Mouse (Mus musculus) liver, embryonic 14.5 days (tissue): ENCODE data around the gene Dusp8. TPM values are rescaled to one million over a fixed set of nuclear protein-coding genes. Genes with fewer than 3 reads are reported as not detected.
A peak's percentile ranks its signal among the peaks of the same experiment; 100 is the strongest.

Source experiments
- ATAC-seq: fragments of 200-750 bp; cut with Nextera tagmentation; 2 replicates; pipeline ENCODE4 v1.8.0; 2017; ENCODE audit warnings: moderate number of reproducible peaks, mild to moderate bottlenecking, moderate library complexity; ENCODE audit not compliant: insufficient read depth
- DNase-seq, 3 experiments: peaks; one replicate each; pipeline ENCODE4 v3.0.0-alpha.2; 2012 to 2013; ENCODE audit warnings: low read depth in 3 of 3, low spot score in 3 of 3
- H3K27ac ChIP-seq: fragments of 300-500 bp; sonication (generic); 2 replicates; pipeline ENCODE4 v1.5.1; 2014; ENCODE audit warnings: moderate library complexity, mild to moderate bottlenecking, control low read depth, inconsistent platforms
- H3K27me3 ChIP-seq: fragments of 300-500 bp; sonication (generic); 2 replicates; pipeline ENCODE4 v1.6.1; 2014; ENCODE audit warnings: mild to moderate bottlenecking, low read length, moderate library complexity; ENCODE audit not compliant: control insufficient read depth, insufficient read depth
- H3K36me3 ChIP-seq: fragments of 300-500 bp; sonication (generic); replicated peaks from 2 replicates; pipeline ENCODE4 v1.6.1; 2014; ENCODE audit warnings: low read depth; ENCODE audit not compliant: control insufficient read depth, insufficient read depth
- H3K4me1 ChIP-seq, 2 experiments: fragments of 200-500 bp in 1 of 2; fragments of 300-500 bp in 1 of 2; sonication (generic) in 1 of 2; replicated peaks; 2 replicates each; pipeline ENCODE4 v1.6.1; 2012 to 2014; ENCODE audit warnings: antibody characterized with exemption in 1 of 2, inconsistent platforms in 1 of 2, low read length in 1 of 2; ENCODE audit not compliant: control insufficient read depth in 2 of 2, insufficient read depth in 2 of 2
- H3K4me2 ChIP-seq: fragments of 300-500 bp; sonication (generic); 2 replicates; pipeline ENCODE4 v1.6.1; 2014; ENCODE audit warnings: low read depth, mild to moderate bottlenecking, control low read depth, moderate library complexity
- H3K4me3 ChIP-seq, 2 experiments: fragments of 200-500 bp in 1 of 2; fragments of 300-500 bp in 1 of 2; sonication (generic) in 1 of 2; 2 replicates each; pipeline ENCODE4 v1.5.1; 2012 to 2014; ENCODE audit warnings: low read depth in 2 of 2, low read length in 2 of 2, mild to moderate bottlenecking in 2 of 2, control low read depth in 1 of 2, inconsistent platforms in 1 of 2, moderate library complexity in 1 of 2; ENCODE audit not compliant: insufficient read depth in 1 of 2
- H3K9ac ChIP-seq: fragments of 300-500 bp; sonication (generic); replicated peaks from 2 replicates; pipeline ENCODE4 v1.6.1; 2014; ENCODE audit warnings: mild to moderate bottlenecking, control low read depth, moderate library complexity
- H3K9me3 ChIP-seq: fragments of 300-500 bp; sonication (generic); 2 replicates; pipeline ENCODE4 v1.6.1; 2016; ENCODE audit warnings: low read length, mixed read lengths; ENCODE audit not compliant: control insufficient read depth
- CTCF ChIP-seq: IDR thresholded peaks from 2 replicates; pipeline ENCODE4 v1.5.1; 2016; ENCODE audit warnings: antibody characterized with exemption, low read depth, control low read depth
- EP300 ChIP-seq: IDR thresholded peaks from 2 replicates; pipeline ENCODE4 v1.6.1; 2016; ENCODE audit warnings: antibody characterized with exemption, low read depth
- WGBS: fragments of 180-500 bp; shearing (Covaris S2); extraction: QIAGEN DNeasy Blood & Tissue Kit; methylation state at CpG from one replicate; pipeline ENCODE4 v1.1.7; 2014; ENCODE audit not compliant: insufficient replicate concordance; 5-methylcytosine and 5-hydroxymethylcytosine counted together
- polyA plus RNA-seq, 2 experiments: library from polyadenylated mRNA; depleted of rRNA in 1 of 2; stranded (reverse) in 1 of 2; unstranded in 1 of 2; fragments of >200 nt; fragmentation: Nextera tagmentation in 1 of 2; extraction: Ambion mirVana in 1 of 2; gene quantifications; 2 replicates each; pipeline versions ENCODE4 v1.2.1 to v1.2.3; 2012 to 2014

Gene Dusp8
- polyA plus RNA-seq, 2 experiments = 2.5 to 3.8 TPM

DNA sequence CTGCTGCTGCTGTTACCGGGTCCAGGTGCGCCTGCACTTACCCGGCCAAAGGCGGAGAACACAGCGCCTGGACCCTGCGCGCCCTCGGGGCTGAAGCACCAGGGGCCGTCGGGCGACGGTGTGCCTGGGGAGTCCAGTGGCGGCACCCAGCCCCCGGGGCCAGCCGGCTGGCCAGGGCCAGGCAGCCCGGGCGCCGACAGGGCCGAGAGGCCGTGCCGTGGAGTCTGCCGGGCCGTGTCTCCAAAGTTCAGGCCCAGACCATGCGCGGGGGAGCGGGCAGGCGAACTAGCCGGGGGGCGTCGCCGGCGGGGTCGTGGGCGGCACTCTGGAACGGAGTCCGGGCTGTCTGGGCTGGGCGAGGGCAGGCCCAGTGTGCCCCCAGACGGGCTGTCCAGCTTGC lies 13.5 kb downstream of the Dusp8 start:
- TF ChIP-seq EP300 (no peak), CTCF (no peak)
- Histone ChIP-seq H3K9me3 (no peaks in the 10 kb centered on the region), H3K36me3 (peaks cover 27% of the 10 kb centered on the region), H3K27ac (no peak overlapping the region), H3K9ac (no peak overlapping the region), H3K4me1 (peaks cover 22 to 26% of the 10 kb centered on the region in 2 experiments), H3K4me2 (no peak overlapping the region), H3K4me3 (no peak overlapping the region), H3K27me3 (peaks cover 56% of the 10 kb centered on the region)
- WGBS = 9% methylated on average over 38 of the region's 38 CpGs
- DNase-seq = no peak
- ATAC-seq = no peak

DNA sequence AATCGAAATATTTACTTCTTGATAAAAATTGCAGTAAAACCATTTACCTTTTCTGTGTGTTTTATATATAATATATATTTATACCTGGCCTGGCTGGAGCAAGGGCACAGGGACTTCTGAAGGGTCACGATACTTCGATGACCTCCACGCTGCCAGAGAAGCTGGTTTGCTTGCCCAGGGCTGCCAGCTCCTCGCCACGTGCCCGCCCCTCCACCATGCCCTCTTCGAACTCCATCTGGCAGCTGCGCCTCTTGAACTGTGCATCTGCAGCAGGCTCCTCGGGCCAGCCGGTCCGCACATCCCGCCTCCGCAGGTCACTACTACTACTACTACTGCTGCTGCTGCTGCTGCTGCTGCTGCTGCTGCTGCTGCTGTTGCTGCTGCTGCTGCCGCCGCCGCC lies 13.9 kb downstream of the Dusp8 start:
- 33% methylated on average over 17 of the region's 17 CpGs for WGBS
- DNase-seq = no peak
- no peak overlapping the region for H3K4me2 ChIP-seq

GRCm38 (mm10) chr7:142080876-142081275 lies 14.8 kb downstream of the Dusp8 start:
- H3K36me3 ChIP-seq = peaks cover 27% of the 10 kb centered on the region
- H3K4me3 ChIP-seq = no peak overlapping the region
- TF ChIP-seq EP300 (no peak), CTCF (no peak)
- H3K27me3 ChIP-seq = peaks cover 56% of the 10 kb centered on the region
- no peaks in the 10 kb centered on the region for H3K9me3 ChIP-seq
- WGBS = 41% methylated on average over 2 of the region's 2 CpGs
- ATAC-seq (no peak), DNase-seq (no peak)
- H3K27ac ChIP-seq = no peak overlapping the region
- H3K4me1 ChIP-seq = peaks cover 11 to 15% of the 10 kb centered on the region in 2 experiments
- no peak overlapping the region for H3K4me2 ChIP-seq
- H3K9ac ChIP-seq = no peak overlapping the region

More for the DNA sequence above, 13.9 kb downstream of the Dusp8 start:
- no peak overlapping the region for H3K9ac ChIP-seq
- no peaks in the 10 kb centered on the region for H3K9me3 ChIP-seq
- H3K4me1 ChIP-seq = peaks cover 20 to 24% of the 10 kb centered on the region in 2 experiments
- no peak overlapping the region for H3K27ac ChIP-seq
- H3K4me3 ChIP-seq = no peak overlapping the region
- TF ChIP-seq CTCF = no peak
- no peak for TF ChIP-seq EP300
- peaks cover 27% of the 10 kb centered on the region for H3K36me3 ChIP-seq
- H3K27me3 ChIP-seq = peaks cover 56% of the 10 kb centered on the region
- ATAC-seq = no peak

DNA sequence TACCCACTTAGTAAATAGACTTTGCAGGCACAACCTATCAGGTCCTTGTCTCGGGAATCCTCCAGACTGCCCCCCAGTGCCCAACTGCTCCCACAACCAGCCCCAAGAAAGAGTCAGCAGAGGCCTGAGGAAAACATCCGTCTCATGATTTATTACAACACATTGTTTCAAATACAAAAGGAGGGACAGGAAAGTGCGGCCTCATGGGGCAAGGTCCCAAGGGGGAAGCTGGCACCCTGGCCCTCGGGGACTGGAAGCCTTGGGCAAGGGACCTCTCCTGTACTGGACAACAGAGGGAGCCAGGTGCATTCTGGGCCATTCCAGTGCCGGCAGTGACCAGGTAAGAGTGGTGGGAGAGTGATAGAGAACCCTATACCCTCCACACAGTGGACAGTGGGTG lies 16.3 kb downstream of the Dusp8 start:
- ATAC-seq = no peak
- H3K27me3 ChIP-seq = peaks cover 67% of the 10 kb centered on the region
- 42% methylated on average over 5 of the region's 5 CpGs for WGBS
- TF ChIP-seq EP300 (no peak), CTCF (0 out of 2 replicates have a peak, but pooled peaks have one; percentile 8)
- H3K36me3 ChIP-seq = peaks cover 23% of the 10 kb centered on the region
- H3K4me3 ChIP-seq = no peak overlapping the region
- H3K9ac ChIP-seq = no peak overlapping the region
- no peaks in the 10 kb centered on the region for H3K9me3 ChIP-seq
- peaks cover 0 to under 1% of the 10 kb centered on the region in 2 experiments; a peak in 2 of 4 replicates for H3K4me1 ChIP-seq
- H3K27ac ChIP-seq = no peak overlapping the region
- H3K4me2 ChIP-seq = no peak overlapping the region
- no peak for DNase-seq

- 38% methylated on average over 3 of the region's 3 CpGs for WGBS
- ATAC-seq = no peak
- no peak for TF ChIP-seq CTCF
- no peak for TF ChIP-seq EP300
- Histone ChIP-seq H3K4me2 (no peak overlapping the region), H3K9me3 (no peaks in the 10 kb centered on the region), H3K9ac (no peak overlapping the region), H3K4me3 (no peak overlapping the region), H3K4me1 (no peaks in the 10 kb centered on the region), H3K27me3 (peaks cover 50% of the 10 kb centered on the region), H3K27ac (no peak overlapping the region), H3K36me3 (peaks cover 6% of the 10 kb centered on the region)
- no peak for DNase-seq
Observed at GRCm38 (mm10) chr7:142077138-142077537, 18.5 kb downstream of the Dusp8 start.
